Mouse (Mus musculus): ENCODE results near the gene Olfr183.
"Not testable (repeated sequence)": the region's sequence is repeated elsewhere in the genome, so short reads cannot be mapped to it uniquely, and the experiment has no call there.

Gene Olfr183

DNA sequence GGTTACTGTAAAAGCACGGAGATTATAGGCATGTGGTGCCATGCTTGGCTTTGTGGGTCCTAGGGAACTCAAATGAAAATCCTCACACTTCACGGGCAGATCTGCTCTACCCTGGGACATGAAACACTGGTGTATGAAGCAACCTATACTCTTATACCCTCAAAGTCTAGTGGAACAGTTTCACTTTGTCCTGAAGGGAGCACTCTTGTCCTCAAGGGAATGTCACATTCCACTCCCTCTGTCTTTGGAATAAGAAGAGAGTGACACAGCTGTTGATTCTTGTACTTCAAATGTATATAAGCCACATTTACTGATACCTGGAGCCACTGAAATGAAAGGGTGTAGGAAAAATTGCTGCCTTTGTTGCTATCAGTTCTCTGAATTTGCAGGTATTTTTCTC is at the start of gene Olfr183:
Gene Olfr183, plus strand, starts transcription at position 301 of the 400 bp plus-strand sequence.
- no peak for DNase-seq

GRCm38 (mm10) chr16:59007146-59007545 is 12.0 kb downstream of the Olfr183 start:
- no peak for DNase-seq

- DNase-seq, result no peak
Measured at GRCm38 (mm10) chr16:59013357-59014018, 18.3 kb downstream of the Olfr183 start.

GRCm38 (mm10) chr16:59030191-59030590 is 35.0 kb downstream of the Olfr183 start, which contains the start of gene Olfr186:
Olfr186 (minus strand) TSS chr16:59030291.
- no peak for DNase-seq

GRCm38 (mm10) chr16:59039710-59040109 is 44.6 kb downstream of the Olfr183 start, which contains the start of gene Olfr187:
Olfr187 (minus strand) TSS chr16:59039767.
- no peak for DNase-seq

DNA sequence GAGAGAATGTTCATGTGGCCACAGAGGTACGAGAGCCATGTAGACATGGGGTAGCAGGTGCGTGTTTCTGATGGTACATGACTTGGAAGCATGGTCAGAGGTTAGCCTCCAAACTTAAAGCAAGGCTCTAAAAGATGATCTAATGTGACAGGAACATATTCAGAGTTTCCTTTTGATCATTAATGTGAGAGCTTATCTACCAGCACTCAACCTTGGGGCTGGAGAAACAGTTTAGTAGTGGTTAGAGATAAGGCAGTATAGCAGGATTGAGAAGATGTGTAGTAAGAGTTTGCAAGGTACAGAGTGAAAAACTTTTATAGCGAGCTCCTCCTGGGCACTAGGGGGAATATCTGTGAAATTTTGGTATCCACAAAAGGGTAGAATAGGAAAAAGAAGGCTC is 50.7 kb downstream of the Olfr183 start:
- no peak for DNase-seq

DNA sequence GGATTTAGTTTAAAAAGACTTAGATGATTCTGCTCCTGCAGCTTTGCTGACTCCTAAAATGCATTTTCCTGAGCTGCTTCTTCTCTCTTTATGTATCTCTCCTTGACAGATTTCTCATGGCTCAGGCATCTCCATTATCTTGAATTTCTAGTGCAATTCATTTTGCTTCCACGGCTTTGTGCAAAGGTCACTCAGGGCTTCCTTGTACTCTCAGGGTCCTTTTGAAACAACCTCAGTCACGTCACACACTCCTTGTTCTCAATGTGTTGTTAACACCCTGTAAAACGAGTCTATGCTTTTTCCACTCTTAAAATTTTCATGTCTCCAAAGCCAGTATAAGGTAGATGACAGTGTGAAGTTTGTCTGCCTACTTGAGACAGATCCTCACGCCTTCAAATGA is 52.4 kb downstream of the Olfr183 start:
- no peak for DNase-seq

DNA sequence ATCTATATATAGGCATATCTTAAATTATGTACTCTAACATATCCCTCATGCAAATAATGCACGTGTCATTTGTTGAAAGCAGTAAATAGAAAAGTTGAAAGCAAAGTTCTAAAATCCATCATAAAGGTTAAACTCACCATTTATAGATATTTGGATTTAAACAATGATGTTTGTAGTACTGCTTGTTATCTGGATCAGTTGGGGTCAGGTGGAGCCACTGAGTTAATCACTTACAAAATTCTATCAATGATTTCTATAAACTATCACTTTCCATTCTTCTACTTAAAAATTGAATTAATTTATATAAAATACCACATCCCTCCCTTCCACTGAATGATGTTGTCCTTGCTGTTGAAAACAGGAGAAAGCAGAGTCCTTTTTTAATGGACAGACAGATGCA is 53.7 kb downstream of the Olfr183 start:
- DNase-seq, result no peak

- DNase-seq, result not testable (repeated sequence)
Measured at GRCm38 (mm10) chr16:59049286-59049685, 54.1 kb downstream of the Olfr183 start.

Data from cerebellum, adult 8-10 months (tissue).